Mouse (Mus musculus) layer of hippocampus, adult 9-10 months (tissue): ENCODE measurements around the gene Oxld1.
"Not testable (repeated sequence)": the region's sequence is repeated elsewhere in the genome, so short reads cannot be mapped to it uniquely, and the experiment has no call there.

ENCODE experiments used
- DNase-seq: peaks from one replicate; pipeline ENCODE4 v3.0.0; 2022; ENCODE audit warnings: low spot score

Gene Oxld1

DNA sequence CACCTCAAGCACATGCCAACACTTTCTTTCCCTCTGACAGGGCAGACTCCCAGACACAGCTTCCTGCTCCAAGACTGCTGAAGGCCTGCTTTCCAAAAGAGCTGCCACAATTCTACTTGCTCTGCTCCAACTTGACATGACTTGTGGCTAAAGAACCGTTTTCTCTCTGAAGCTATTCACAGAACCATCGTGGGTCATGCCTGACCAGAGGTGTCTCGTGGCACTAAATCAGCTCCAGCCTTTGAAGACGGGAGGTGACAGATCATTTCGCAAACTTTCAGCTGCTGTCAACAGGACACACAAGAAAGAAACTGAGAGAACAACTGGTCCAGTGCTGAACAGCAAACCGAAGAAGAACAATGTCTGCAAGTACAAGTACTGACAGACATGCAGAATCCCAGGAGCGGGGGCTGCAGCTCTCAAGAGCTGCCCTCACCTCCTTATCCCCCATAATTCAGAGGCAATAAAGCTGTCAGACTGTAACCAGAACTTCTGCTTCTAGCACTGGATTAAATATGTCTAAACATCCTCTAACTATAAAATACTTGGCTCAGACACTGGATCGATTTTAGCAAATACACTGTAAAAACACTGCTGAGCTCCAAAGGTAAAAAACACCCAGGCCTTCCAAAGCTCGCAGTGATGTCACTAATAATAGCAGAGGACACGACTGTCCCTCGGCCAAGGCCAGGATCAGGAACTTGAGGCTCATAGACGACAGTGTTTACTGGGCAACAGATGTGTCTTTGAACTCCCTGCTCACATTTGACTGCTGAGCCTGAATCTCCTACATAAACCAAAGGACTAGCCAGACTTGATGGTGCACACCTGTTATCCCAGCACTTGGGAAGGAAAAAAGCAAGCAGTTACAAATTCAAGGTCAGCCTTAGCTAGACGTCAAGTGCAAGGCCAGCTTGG lies 35.0 kb downstream of the Oxld1 start:
- no peak for DNase-seq

DNA sequence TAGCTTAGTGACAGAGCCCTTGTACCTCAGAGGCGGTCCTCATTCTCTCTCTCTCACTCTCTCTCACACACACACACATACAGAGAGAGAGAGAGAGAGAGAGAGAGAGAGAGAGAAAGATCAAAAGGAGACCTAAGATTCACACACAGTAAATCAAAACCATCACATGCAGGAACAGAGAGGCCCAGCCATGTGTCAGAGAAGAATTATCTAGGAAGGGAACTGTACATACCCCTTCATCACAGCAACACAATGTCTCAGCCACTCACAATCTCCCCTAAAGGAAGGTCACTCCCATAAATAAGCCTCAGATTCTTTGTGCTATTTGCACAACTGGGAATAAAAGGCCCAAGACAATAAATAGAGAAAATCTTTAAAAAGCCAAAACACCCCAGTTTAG lies 39.3 kb downstream of the Oxld1 start:
- DNase-seq = no peak

DNA sequence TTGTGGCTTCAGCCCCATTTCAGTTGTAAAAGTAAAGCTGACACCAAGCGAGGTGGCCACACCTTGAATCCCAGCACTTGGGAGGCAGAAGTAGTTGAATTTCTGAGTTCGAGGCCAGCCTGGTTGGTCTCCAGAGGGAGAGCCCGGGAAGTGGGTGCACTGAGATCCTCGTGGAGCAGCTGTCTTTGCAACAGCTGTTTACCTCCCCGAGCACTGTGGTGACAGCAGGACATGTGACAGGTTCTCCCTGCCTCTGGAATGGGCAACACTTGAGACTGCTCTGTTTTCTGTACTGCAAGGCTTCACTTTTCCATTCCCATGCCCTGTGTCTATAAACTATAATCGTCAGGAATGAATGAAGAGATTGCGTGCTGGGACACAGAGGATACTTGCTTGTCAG lies 40.0 kb downstream of the Oxld1 start:
- no peak for DNase-seq

GRCm38 (mm10) chr11:120413621-120414020 lies 44.2 kb downstream of the Oxld1 start:
- not testable (repeated sequence) for DNase-seq
